Mouse (Mus musculus) kidney, adult 8-10 months (tissue): ENCODE measurements around the gene Ror1.

ENCODE experiments used
- DNase-seq, 2 experiments: peaks; one replicate each; pipeline ENCODE4 v3.0.0; 2022

The Ror1 gene

GRCm38 (mm10) chr4:100119431-100119830, 23.8 kb downstream of the Ror1 start:
- DNase-seq: no peak

GRCm38 (mm10) chr4:100120547-100120946, 25.0 kb downstream of the Ror1 start:
- DNase-seq: no peak

GRCm38 (mm10) chr4:100122436-100122835, 26.8 kb downstream of the Ror1 start:
- no peak for DNase-seq

- DNase-seq: peak; percentile 78 to 92
These were observed 27.9 kb downstream of the Ror1 start for GRCm38 (mm10) chr4:100123519-100123918.

GRCm38 (mm10) chr4:100124056-100124455, 28.5 kb downstream of the Ror1 start:
- peak in 1 of 2 experiments; percentile 39 for DNase-seq

- peak in 1 of 2 experiments; percentile 29 for DNase-seq
These were observed 29.3 kb downstream of the Ror1 start for GRCm38 (mm10) chr4:100124935-100125334.

- DNase-seq: peak; percentile 67 to 70
These were observed 31.1 kb downstream of the Ror1 start for GRCm38 (mm10) chr4:100126531-100127310.

GRCm38 (mm10) chr4:100128026-100128922, 32.7 kb downstream of the Ror1 start:
- no peak for DNase-seq

GRCm38 (mm10) chr4:100129201-100129600, 33.6 kb downstream of the Ror1 start:
- DNase-seq: peak in 1 of 2 experiments; percentile 39

GRCm38 (mm10) chr4:100130771-100131475, 35.3 kb downstream of the Ror1 start:
- peak; percentile 42 to 70 for DNase-seq

- no peak for DNase-seq
These were observed 35.9 kb downstream of the Ror1 start for GRCm38 (mm10) chr4:100131488-100131887.

GRCm38 (mm10) chr4:100132261-100132660, 36.7 kb downstream of the Ror1 start:
- DNase-seq: peak; percentile 29 to 42

GRCm38 (mm10) chr4:100136046-100136445, 40.5 kb downstream of the Ror1 start:
- DNase-seq: no peak

GRCm38 (mm10) chr4:100137102-100137835, 41.7 kb downstream of the Ror1 start:
- no peak for DNase-seq

- DNase-seq: no peak
These were observed 46.0 kb downstream of the Ror1 start for GRCm38 (mm10) chr4:100141626-100142025.

GRCm38 (mm10) chr4:100144744-100145143, 49.2 kb downstream of the Ror1 start:
- no peak for DNase-seq

GRCm38 (mm10) chr4:100150797-100151196, 55.2 kb downstream of the Ror1 start:
- DNase-seq: no peak

- peak; percentile 29 to 43 for DNase-seq
These were observed 59.1 kb downstream of the Ror1 start for GRCm38 (mm10) chr4:100154560-100155130.

GRCm38 (mm10) chr4:100155731-100156130, 60.1 kb downstream of the Ror1 start:
- DNase-seq: peak in 1 of 2 experiments; percentile 15

- DNase-seq: no peak
These were observed 62.8 kb downstream of the Ror1 start for GRCm38 (mm10) chr4:100158401-100158800.

GRCm38 (mm10) chr4:100160156-100160555, 64.6 kb downstream of the Ror1 start:
- DNase-seq: no peak

- DNase-seq: no peak
These were observed 70.2 kb downstream of the Ror1 start for GRCm38 (mm10) chr4:100165790-100166189.
